Mouse (Mus musculus) heart, embryonic 14.5 days (tissue): ENCODE data around the gene Maf. TPM values are rescaled to one million over a fixed set of nuclear protein-coding genes. Genes with fewer than 3 reads are reported as not detected.
A peak's percentile ranks its signal among the peaks of the same experiment; 100 is the strongest.

ENCODE experiments used
- ATAC-seq: fragments of 200-750 bp; cut with Nextera tagmentation; 2 replicates; pipeline ENCODE4 v1.8.0; 2017; ENCODE audit warnings: low read depth, moderate TSS enrichment; ENCODE audit not compliant: insufficient number of reproducible peaks, insufficient read depth, low FRiP score
- H3K27ac ChIP-seq, 2 experiments: fragments of 200-500 bp in 1 of 2; fragments of 300-500 bp in 1 of 2; sonication (generic) in 1 of 2; replicated peaks in 1 of 2; 2 replicates each; pipeline ENCODE4 v1.5.1; 2012 to 2014; ENCODE audit warnings: low read depth in 2 of 2, low read length in 2 of 2, control low read depth in 1 of 2, mild to moderate bottlenecking in 1 of 2, mixed read lengths in 1 of 2; ENCODE audit not compliant: control insufficient read depth in 1 of 2, insufficient read depth in 1 of 2
- H3K27me3 ChIP-seq: fragments of 300-500 bp; sonication (generic); 2 replicates; pipeline ENCODE4 v1.6.1; 2014; ENCODE audit warnings: mild to moderate bottlenecking, low read length, control low read depth; ENCODE audit not compliant: control insufficient read depth, insufficient read depth
- H3K36me3 ChIP-seq: fragments of 300-500 bp; sonication (generic); 2 replicates; pipeline ENCODE4 v1.6.1; 2014; ENCODE audit warnings: mild to moderate bottlenecking, control low read depth, low read length, mixed read lengths; ENCODE audit not compliant: control insufficient read depth, insufficient read depth
- H3K4me1 ChIP-seq, 2 experiments: fragments of 200-500 bp in 1 of 2; fragments of 300-500 bp in 1 of 2; sonication (generic) in 1 of 2; 2 replicates each; pipeline ENCODE4 v1.6.1; 2012 to 2014; ENCODE audit warnings: low read length in 2 of 2, control low read depth in 1 of 2, mixed read lengths in 1 of 2; ENCODE audit not compliant: control insufficient read depth in 2 of 2, insufficient read depth in 2 of 2
- H3K4me2 ChIP-seq: fragments of 300-500 bp; sonication (generic); 2 replicates; pipeline ENCODE4 v1.6.1; 2014; ENCODE audit warnings: mild to moderate bottlenecking, low read length
- H3K4me3 ChIP-seq, 2 experiments: fragments of 200-500 bp in 1 of 2; fragments of 300-500 bp in 1 of 2; sonication (generic) in 1 of 2; 2 replicates each; pipeline ENCODE4 v1.5.1; 2012 to 2014; ENCODE audit warnings: low read length in 2 of 2, mild to moderate bottlenecking in 2 of 2, control low read depth in 1 of 2, low read depth in 1 of 2, moderate library complexity in 1 of 2; ENCODE audit not compliant: control insufficient read depth in 1 of 2, insufficient read depth in 1 of 2
- H3K9ac ChIP-seq: fragments of 300-500 bp; sonication (generic); 2 replicates; pipeline ENCODE4 v1.6.1; 2014; ENCODE audit warnings: mild to moderate bottlenecking, low read length
- H3K9me3 ChIP-seq: fragments of 300-500 bp; sonication (generic); 2 replicates; pipeline ENCODE4 v1.6.1; 2016; ENCODE audit warnings: low read length, control low read depth; ENCODE audit not compliant: control insufficient read depth
- WGBS: fragments of 180-500 bp; shearing (Covaris S2); extraction: QIAGEN DNeasy Blood & Tissue Kit; methylation state at CpG from one replicate; pipeline ENCODE4 v1.1.7; 2014; 5-methylcytosine and 5-hydroxymethylcytosine counted together
- polyA plus RNA-seq: library from polyadenylated mRNA; unstranded; fragments of >200 nt; fragmentation: Nextera tagmentation; extraction: Ambion mirVana; gene quantifications from 2 replicates; pipeline ENCODE4 v1.2.1, GENCODE M21; 2014

Maf gene
- polyA plus RNA-seq, 1 experiment from 2014 or later, result 3.9 TPM

DNA sequence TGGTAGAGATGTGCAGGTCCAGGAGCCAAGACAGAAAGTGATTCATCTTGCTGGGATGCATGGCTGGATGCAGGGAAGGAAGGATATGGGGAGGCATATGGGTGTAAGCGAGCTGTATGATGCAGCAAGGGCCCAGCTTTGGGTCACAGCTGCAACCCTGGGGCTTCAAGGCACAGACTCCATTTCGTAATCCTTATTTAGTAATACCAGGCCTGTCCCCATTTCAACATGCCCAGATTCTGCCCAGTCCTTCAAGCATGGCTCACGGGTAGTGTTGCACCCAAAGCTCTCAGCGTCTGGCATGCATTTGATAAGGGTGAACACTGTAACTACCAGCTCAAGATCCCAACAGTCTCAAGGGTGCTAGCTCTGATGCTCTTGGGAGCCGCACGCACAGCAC, 11.0 kb upstream of the Maf start:
- no peak for ATAC-seq
- Histone ChIP-seq H3K9me3 (no peaks in the 10 kb centered on the region), H3K9ac (no peak overlapping the region), H3K27me3 (peaks cover under 1% of the 10 kb centered on the region; the same call in 1 of the 2 replicates), H3K27ac (no peak overlapping the region), H3K4me1 (no peaks in the 10 kb centered on the region), H3K4me3 (no peak overlapping the region), H3K36me3 (no peaks in the 10 kb centered on the region), H3K4me2 (no peak overlapping the region)
- WGBS, result 85% methylated on average over 6 of the region's 6 CpGs

GRCm38 (mm10) chr8:115715262-115715661, 7.7 kb upstream of the Maf start:
- 79% methylated on average over 4 of the region's 4 CpGs for WGBS
- no peak overlapping the region for H3K27ac ChIP-seq
- no peaks in the 10 kb centered on the region for H3K36me3 ChIP-seq
- no peak overlapping the region for H3K4me3 ChIP-seq
- no peaks in the 10 kb centered on the region for H3K9me3 ChIP-seq
- H3K4me1 ChIP-seq, result no peaks in the 10 kb centered on the region
- peaks cover 20% of the 10 kb centered on the region for H3K27me3 ChIP-seq
- no peak overlapping the region for H3K4me2 ChIP-seq
- no peak for ATAC-seq
- H3K9ac ChIP-seq, result no peak overlapping the region

DNA sequence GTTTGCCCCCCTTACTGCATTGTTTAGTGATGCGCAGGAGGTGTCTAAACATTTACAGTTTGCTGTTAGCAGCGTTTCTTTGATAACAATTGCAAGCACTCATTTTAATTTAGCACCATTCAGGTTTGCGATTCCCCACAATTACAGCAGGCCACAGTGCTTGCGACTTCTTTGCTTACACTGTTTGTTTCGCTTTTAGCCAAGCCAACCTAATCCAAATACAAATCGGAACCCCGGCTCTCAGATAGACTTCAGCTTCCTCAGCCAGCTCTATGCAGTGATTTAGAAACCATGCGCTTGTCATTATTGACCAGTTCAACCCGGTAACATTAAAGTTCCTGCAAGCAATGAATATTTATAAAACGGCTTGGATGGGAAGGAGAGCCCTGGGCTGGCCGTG, 3.5 kb upstream of the Maf start:
- Histone ChIP-seq H3K9me3 (no peaks in the 10 kb centered on the region), H3K4me2 (no peak overlapping the region), H3K36me3 (no peaks in the 10 kb centered on the region), H3K4me3 (no peak overlapping the region), H3K27me3 (peaks cover 27% of the 10 kb centered on the region), H3K9ac (no peak overlapping the region), H3K27ac (no peak overlapping the region), H3K4me1 (peaks cover 0 to 7% of the 10 kb centered on the region in 2 experiments; a peak in 2 of 4 replicates)
- ATAC-seq, result no peak
- 70% methylated on average over 11 of the region's 11 CpGs for WGBS

DNA sequence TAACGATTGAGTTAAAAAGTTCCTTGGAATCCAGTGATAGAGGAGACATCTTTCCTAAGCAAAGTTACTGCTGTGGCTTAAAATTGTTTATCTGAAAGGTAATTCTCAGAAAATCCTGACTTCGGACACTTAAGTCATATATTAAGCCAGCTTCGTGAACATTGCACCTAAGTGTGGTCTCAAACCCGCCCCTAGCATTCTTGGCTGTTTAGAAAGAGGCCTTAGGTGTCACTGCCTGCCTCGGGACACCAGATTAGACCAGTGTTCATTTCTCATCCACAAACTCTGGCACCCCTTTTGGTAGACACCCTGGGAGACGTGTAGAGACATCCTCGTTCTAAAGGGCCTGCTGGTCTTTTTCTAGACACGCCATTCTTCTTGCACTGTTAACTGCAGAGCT, 2.3 kb upstream of the Maf start:
- H3K36me3 ChIP-seq, result no peaks in the 10 kb centered on the region
- 60% methylated on average over 8 of the region's 8 CpGs for WGBS
- no peak overlapping the region for H3K9ac ChIP-seq
- no peaks in the 10 kb centered on the region for H3K9me3 ChIP-seq
- H3K4me3 ChIP-seq, result no peak overlapping the region
- peaks cover 27% of the 10 kb centered on the region for H3K27me3 ChIP-seq
- ATAC-seq, result no peak
- no peak overlapping the region for H3K27ac ChIP-seq
- H3K4me1 ChIP-seq, result peaks cover 2 to 7% of the 10 kb centered on the region in 2 experiments; a peak in 2 of 4 replicates
- H3K4me2 ChIP-seq, result no peak overlapping the region

DNA sequence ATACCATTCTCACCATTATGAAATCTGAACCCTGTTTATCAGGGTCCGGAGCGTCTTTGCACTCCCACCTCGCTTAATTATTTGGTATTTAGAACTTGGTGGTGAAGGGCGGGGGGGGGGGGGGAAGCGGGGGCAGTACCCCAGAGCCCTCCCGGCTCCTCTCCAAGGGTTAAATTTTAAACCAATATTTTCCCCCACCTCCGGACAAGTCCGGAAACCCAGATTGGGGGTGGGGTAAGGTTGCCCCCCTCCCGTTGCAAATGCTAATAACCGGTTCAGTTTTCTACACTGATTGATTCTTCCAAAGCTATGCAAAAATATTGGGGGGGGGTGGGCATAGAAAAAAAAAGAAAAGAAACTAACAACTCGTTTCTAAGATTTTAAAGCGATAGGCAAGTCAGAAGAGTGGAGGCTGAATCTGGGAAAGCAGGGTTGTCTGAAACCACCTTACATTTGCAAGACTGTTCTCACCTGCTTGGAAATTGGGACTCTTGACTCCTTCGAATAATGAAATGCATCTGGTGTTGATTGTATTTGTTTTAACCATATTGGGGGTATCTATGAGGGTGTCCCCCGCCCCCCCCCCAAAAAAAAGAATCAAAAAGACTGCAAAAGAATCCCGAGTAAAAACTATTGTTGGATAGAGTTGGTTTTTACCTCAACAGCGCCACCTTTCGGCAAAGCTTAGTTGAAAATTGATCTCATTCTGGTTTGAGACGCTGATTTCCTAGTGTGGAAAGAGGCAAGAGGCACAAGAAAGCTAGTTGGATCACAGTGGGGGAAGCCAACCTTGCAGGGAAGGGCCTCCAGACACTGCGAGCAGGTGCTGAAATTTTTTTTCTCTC, 1.6 kb upstream of the Maf start:
- 1% methylated on average over 18 of the region's 19 CpGs for WGBS
- Histone ChIP-seq H3K27ac (no peak overlapping the region), H3K4me2 (peak overlapping the region; percentile 97), H3K4me3 (peak overlapping the region; percentile 59 to 70; a peak in 3 of 4 replicates), H3K27me3 (peaks cover 27% of the 10 kb centered on the region), H3K9me3 (no peaks in the 10 kb centered on the region), H3K4me1 (peaks cover 2 to 7% of the 10 kb centered on the region in 2 experiments; a peak in 2 of 4 replicates), H3K36me3 (no peaks in the 10 kb centered on the region), H3K9ac (peak overlapping the region; percentile 54)
- no peak for ATAC-seq

DNA sequence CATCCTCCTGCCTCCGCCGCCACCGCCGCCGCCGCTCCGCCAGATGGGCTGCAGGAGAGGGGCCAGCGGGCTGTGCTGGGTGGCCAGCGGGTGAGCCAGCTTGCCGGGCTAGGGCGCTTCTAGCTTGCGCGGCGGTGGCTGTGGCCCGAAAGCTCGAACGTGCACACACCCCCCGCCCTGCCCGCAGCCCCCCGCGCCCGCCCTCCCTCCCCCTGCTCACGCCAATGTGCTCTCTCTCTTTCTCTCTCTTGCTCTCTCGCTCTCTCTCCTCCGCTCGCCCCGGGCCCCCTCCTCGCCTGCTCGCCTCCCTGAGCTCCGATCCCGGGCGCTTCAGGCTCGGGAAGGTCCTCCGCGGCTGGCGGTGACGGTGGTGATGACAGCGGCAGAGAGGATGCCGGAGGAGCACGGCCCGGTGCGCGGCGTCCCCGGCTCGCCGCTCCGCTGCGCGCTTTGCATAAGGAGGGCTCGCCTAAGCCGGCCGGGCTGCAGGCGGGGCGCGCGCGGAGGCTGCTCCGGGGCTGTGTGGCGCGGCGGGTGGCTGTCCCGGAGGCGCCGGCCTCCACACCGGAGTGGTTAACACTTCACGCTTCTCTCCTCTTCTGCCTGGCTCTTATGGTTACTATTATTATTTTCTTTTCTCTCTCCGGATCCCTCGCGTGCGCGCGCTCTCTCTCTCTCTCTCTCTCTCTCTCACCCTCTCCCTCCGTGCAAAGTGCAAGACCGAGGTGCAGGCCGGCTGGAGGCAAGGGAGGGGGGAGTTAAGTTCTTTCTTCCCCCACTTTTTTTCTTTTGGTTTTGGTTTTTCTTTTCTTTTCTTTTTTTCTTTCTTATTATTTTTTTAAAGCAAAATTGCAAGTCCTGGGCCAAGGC, 498 bp downstream of the Maf start:
- Histone ChIP-seq H3K4me3 (peak overlapping the region; percentile 59 to 70), H3K27ac (peak overlapping the region; percentile 66 to 76), H3K27me3 (peaks cover 17% of the 10 kb centered on the region), H3K36me3 (no peaks in the 10 kb centered on the region), H3K9ac (peak overlapping the region; percentile 61), H3K9me3 (no peaks in the 10 kb centered on the region), H3K4me2 (peak overlapping the region; percentile 97), H3K4me1 (peaks cover 2 to 7% of the 10 kb centered on the region in 2 experiments; a peak in 2 of 4 replicates)
- ATAC-seq, result peak; percentile 80
- under 1% methylated on average over 61 of the region's 76 CpGs for WGBS

- ATAC-seq, result no peak
Observed at GRCm38 (mm10) chr8:115706411-115706860, 1.2 kb downstream of the Maf start.

More at GRCm38 (mm10) chr8:115706411-115706860, 1.2 kb downstream of the Maf start:
- peaks cover 17% of the 10 kb centered on the region for H3K27me3 ChIP-seq
- H3K9me3 ChIP-seq, result no peaks in the 10 kb centered on the region
- H3K36me3 ChIP-seq, result no peaks in the 10 kb centered on the region
- H3K4me2 ChIP-seq, result peak overlapping the region; percentile 97
- WGBS, result under 1% methylated on average over 39 of the region's 39 CpGs
- H3K27ac ChIP-seq, result peak overlapping the region; percentile 9 to 76; a peak in 3 of 4 replicates
- peak overlapping the region; percentile 59 to 70 for H3K4me3 ChIP-seq
- peaks cover 2 to 7% of the 10 kb centered on the region in 2 experiments; a peak in 2 of 4 replicates for H3K4me1 ChIP-seq
- H3K9ac ChIP-seq, result peak overlapping the region; percentile 61
